Mouse (Mus musculus): ENCODE data around the gene Xpot.
A peak's percentile ranks its signal among the peaks of the same experiment; 100 is the strongest.

The Xpot gene

GRCm38 (mm10) chr10:121622431-121622830 is 3.7 kb downstream of the Xpot start:
- DNase-seq: no peak

DNA sequence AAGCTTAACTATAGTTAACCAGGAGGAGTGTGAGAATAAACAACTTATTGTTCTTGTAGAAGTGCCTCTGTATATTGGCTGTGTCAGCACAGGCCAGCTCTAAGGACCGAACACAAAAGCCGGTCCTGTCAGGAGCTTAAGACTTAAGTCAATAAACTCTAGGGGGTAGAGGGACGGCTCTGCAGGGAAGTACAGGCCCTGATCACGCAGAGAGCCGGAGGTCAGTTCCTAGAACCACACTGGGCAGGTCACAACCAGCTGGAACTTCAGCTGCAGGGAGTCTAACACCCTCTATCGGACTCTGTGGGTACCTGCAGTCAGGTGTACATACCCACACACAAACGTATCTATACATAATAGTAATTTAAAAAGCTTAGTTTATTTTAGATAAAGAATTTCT is 10.2 kb downstream of the Xpot start:
- no peak for DNase-seq

- no peak for DNase-seq
Observed at GRCm38 (mm10) chr10:121615146-121615870, 10.8 kb downstream of the Xpot start.

DNA sequence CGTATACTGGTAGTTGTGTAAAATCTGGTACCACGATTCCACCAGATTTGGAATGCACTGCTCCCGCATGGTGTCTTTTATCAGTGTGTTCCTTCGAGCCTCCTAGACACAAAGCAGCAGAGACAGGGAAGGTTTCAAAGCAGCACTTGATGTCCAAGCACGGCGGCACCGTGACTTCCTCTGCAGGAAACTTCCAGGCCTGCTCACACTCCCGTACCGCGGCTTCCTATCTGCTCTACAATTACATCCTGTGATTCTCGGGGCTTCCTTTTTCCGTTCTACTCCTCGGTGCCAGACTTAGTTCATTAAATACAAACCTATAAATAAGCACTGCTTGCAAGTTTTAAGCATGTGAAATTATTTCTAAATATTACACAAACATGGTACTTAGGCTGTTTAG is 12.6 kb downstream of the Xpot start:
- peak; percentile 55 to 80 for DNase-seq

GRCm38 (mm10) chr10:121612448-121612847 is 13.7 kb downstream of the Xpot start:
- no peak for DNase-seq

- DNase-seq: no peak
Observed at GRCm38 (mm10) chr10:121611587-121611986, 14.5 kb downstream of the Xpot start.

GRCm38 (mm10) chr10:121608177-121608576 is 18.0 kb downstream of the Xpot start:
- DNase-seq: no peak

- DNase-seq: no peak
Observed at GRCm38 (mm10) chr10:121604632-121605344, 21.3 kb downstream of the Xpot start.

GRCm38 (mm10) chr10:121603556-121603955 is 22.6 kb downstream of the Xpot start:
- no peak for DNase-seq

DNA sequence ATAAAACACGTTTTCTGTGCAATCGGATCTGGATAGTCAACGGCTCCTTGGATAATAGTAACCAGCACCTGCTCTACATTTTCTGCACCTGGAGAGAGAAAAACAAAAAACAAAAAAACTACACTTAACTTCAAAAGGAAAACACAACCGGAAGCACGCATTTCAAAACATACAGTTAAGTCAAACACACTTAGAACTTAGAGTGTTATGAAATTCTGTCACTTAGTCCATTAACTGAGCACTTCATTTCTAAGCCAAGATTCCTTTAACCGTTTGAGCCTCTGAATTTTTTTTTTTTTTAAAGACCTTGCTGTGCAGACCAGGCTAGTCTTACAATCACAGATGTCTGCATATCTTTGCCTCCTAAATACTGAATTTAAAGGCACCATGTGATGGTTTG is 24.9 kb downstream of the Xpot start:
- no peak for DNase-seq

GRCm38 (mm10) chr10:121596580-121596979 is 29.6 kb downstream of the Xpot start:
- DNase-seq: no peak

DNA sequence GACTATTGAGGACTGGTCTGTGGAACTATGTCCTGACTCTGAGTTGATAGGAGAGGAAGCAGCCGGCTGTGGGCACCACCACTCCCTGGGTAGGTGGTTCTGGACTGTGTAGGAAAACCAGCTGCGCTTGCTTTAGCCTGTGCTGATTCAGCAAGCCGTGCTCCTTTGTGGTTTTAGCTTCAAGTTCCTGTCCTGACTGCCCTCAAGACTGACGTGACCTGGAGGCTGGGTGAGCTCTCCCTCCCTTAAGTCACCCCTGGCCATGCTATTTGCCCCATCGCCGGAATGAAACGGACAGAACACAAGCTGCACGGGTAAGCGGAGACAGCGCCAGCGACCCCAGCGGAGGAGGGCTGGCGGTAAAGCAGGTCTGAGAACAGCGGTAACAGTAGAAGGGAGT is 35.0 kb downstream of the Xpot start:
- DNase-seq: peak in 1 of 2 experiments; percentile 18

- no peak for DNase-seq
Observed at GRCm38 (mm10) chr10:121587371-121587840, 38.7 kb downstream of the Xpot start.

DNA sequence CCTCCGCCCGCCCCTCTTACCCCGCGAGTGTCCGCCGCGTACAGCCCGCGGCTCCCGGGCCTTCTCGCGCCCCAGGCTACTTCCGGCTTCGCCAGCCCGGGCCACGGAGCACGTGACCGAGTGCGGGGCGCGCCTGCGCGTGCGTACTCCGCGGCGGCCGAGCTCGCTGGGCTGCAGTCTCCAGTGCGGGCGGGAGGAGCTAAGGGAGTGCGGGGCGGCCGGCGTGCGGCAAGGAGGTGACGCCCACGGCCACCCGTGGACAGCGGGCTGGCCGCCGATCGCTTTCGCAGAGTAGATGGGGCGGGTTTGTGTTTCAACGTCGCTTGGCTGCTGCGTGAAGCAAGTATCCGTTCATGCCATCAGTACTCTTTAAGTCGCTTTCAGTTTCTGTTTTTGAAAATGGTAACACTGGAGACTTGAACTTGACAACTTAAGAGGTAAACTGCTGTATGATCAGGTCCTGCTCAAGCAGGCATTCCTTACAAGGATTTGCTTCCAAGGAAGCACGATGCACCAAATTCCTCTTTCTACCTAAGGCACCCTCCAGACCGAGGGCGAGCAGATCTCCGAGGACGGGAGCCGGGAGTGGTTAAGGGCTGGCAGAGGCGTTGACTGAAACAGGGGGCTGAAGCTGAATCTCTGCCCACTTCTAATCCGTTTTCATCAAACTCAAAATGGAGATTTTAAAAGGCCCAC is 39.3 kb downstream of the Xpot start, which contains the start of gene Tbk1:
TSS of gene Tbk1 (minus strand) at position 113 of the 696 bp plus-strand sequence.
- DNase-seq: peak; percentile 95 to 97

DNA sequence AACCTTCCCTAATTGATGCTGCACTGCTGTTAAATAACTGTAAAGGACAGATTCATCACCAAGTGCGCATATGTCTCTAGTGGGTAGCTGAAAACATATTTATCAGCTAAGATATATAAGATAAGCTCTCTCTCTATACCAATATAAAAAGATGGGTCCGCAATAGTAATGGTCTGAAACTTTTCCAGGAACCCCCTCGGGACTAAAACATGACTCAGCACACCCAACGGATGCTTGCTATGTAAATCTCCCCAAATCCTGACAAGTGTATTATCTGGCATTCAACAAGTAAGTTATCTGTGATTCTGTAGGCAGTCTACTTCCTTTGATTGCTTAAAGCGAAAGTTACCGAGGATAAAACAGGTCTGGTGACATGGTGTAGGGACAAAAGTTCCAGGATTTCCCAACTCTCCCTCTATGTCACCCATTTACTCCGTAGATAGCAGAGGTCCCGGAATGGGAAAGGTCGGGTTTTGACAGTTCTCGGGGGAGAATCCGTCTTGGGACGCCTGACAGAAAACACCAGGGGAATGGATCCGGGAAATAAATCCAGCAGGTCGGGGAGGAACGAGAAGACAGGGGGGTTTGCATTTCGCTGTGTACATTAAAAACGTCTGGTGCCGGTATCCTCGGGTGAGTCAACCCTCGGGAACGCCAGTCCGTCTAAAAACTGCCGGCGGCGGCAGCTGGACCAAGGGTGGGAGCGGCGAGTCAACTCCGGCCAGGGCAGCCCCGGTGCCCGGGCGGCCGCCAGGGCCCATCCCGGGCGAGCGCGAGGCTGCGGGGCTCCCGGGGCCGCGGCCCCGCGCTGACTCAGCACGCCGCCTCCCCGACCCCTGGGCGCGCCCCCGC is 40.1 kb downstream of the Xpot start:
- DNase-seq: peak in 1 of 2 experiments; percentile 57

DNA sequence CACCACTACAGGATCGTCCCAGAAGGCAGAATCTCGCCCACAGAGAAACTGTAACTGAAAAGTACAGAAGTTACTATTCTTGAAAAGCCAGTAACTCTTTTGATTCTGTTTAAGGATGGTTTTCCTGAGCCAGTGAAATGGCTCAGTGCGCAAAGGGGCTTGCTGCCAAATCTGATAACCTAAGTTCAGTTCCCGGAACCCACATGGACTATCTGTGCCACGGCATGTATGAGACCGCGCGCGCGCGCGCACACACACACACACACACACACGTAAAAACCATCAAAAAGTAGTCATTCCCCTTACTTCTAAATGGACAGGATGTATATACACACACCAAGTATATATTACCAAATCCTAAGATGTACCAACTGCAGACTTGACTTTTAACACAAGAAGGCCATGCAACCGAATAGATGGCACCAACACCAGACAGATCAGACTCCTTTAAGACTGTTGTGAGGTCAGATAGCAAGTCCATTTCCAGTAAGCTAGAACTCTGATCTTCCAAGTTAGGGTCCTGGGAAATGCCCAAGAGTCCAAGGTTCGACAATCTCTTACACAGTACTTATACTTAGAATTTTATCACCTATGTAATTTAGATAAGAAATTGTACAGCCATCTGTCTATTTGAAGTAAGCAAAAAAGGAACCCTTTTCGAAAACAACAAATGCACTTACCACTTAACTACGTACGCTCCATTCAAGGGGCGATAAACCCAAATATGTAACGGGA is 40.9 kb downstream of the Xpot start:
- DNase-seq: no peak

DNA sequence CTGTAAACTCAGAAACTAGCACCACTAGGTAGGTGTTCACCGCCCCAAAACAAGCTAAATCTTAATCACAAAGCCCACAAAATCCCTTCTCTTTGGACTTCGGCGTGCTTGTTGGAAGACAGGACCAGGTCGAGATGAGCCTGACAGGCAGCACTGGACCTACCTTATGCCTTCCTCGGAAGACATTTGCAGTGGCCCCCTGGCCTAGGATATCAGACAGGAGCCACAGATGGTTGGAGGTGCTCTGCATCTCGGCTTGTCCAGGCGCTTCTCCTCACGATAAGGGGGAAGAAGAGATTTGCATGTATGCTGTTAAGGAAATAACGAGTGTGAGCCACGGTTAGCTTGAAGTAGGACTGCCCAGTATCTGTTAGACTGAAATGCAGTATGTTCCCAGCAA is 42.1 kb downstream of the Xpot start:
- no peak for DNase-seq

- no peak for DNase-seq
Observed at GRCm38 (mm10) chr10:121583016-121583415, 43.1 kb downstream of the Xpot start.

- no peak for DNase-seq
Observed at GRCm38 (mm10) chr10:121582287-121582686, 43.8 kb downstream of the Xpot start.

GRCm38 (mm10) chr10:121581405-121581804 is 44.7 kb downstream of the Xpot start:
- DNase-seq: peak in 1 of 2 experiments; percentile 15

DNA sequence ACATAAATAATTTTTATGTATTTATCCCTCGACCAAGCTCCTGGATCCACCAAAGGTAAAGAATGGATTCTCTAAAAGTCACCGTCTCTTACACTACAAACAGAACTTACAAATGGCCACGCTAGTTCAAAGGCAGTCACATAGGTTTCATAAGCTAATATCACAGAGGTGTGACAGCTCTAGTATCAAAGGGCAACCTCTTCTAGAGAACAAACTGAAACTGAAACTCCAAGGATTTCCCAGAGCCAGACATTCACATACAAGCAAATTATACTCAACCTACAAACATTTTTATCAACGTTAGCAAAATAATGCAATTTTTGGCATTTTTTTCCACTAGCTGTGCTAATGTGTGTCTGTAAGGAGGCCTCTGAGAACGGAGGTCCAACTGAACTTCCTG is 45.8 kb downstream of the Xpot start:
- DNase-seq: no peak

GRCm38 (mm10) chr10:121576372-121576771 is 49.8 kb downstream of the Xpot start:
- no peak for DNase-seq

Measured in lung, postnatal 4 days (tissue).